Mouse (Mus musculus) gastrocnemius, adult 18-20 months (tissue): ENCODE results near the gene Slc41a2. TPM values are rescaled to one million over a fixed set of nuclear protein-coding genes. Genes with fewer than 3 reads are reported as not detected.

ENCODE experiments used
- DNase-seq: peaks from one replicate; pipeline ENCODE4 v3.0.0; 2021; ENCODE audit warnings: low spot score
- total RNA-seq, 2 experiments: library from RNA; stranded (reverse); gene quantifications; 2 replicates each; pipeline ENCODE4 v1.2.3; 2021

The Slc41a2 gene
- total RNA-seq, 2 experiments from 2014 or later: 0.50 to 0.53 TPM

DNA sequence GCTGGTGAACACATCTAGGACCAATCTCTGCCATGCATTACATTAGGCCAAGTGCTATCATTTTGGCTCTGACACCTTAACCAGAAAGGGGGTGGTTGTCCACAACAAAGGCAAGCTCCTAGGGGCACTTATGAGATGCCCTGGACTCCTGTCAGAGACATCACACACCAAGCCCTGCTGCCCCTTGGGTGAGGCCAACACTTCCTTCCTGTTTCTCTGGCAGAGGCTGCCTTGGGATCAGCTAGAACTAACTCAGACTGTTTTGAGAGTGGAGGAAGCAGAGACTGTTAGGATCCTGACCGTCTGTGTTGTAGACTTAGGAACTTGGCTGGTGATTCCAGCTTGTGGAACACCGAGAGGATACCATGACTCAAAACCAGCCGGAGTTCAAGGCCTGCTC lies 103.7 kb downstream of the Slc41a2 start:
- DNase-seq: no peak

GRCm38 (mm10) chr10:83228626-83229025 lies 109.1 kb downstream of the Slc41a2 start:
- DNase-seq: no peak

- no peak for DNase-seq
Measured at GRCm38 (mm10) chr10:83224999-83225398, 112.7 kb downstream of the Slc41a2 start.

GRCm38 (mm10) chr10:83220847-83221246 lies 116.8 kb downstream of the Slc41a2 start:
- no peak for DNase-seq

DNA sequence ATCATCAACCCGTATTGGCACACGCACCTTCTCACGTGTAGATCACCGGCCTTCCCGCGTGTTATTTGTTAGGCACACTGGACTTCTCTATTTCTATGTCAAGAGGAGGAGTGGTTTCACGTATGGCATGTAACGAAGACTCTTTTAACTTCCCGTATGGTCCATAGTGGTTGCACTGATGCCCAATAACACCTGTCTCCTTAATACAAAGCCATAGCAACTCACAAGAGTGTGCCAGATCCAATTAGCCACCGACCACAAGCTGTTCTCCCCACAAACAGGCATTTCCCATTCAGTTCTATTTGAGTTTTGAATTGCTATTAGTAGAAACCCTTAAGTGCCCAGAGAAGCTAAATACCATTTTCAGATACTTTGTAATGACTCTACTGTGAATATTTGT lies 117.5 kb downstream of the Slc41a2 start:
- no peak for DNase-seq

DNA sequence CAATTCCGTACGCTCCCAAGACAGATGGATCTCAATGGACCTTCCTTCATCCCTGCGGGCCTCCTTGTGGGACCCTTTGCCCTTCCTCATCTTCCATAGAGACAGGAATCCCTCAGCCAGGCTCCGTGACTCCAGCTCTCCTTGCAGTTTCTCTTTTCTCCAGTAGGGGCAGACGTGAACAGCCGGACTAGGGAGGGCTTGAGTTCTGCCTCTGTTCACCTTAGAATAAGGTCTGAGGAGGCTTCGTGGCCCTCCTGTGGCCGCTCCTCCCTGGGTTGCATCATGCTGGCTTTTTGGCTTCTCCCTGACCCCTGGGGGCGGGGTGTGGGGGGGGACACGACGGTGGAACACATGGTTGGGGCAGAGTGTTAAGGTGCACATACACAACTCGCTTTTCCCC lies 118.0 kb downstream of the Slc41a2 start:
- DNase-seq: peak; percentile 48

- no peak for DNase-seq
Measured at GRCm38 (mm10) chr10:83218778-83219177, 118.9 kb downstream of the Slc41a2 start.

- peak; percentile 7 for DNase-seq
Measured at GRCm38 (mm10) chr10:83217256-83217655, 120.4 kb downstream of the Slc41a2 start.

- no peak for DNase-seq
Measured at GRCm38 (mm10) chr10:83215559-83215958, 122.1 kb downstream of the Slc41a2 start.

- no peak for DNase-seq
Measured at GRCm38 (mm10) chr10:83212618-83213017, 125.1 kb downstream of the Slc41a2 start.

GRCm38 (mm10) chr10:83210968-83211583 lies 126.6 kb downstream of the Slc41a2 start:
- no peak for DNase-seq

GRCm38 (mm10) chr10:83210122-83210521 lies 127.6 kb downstream of the Slc41a2 start:
- no peak for DNase-seq

- DNase-seq: no peak
Measured at GRCm38 (mm10) chr10:83209388-83209787, 128.3 kb downstream of the Slc41a2 start.

DNA sequence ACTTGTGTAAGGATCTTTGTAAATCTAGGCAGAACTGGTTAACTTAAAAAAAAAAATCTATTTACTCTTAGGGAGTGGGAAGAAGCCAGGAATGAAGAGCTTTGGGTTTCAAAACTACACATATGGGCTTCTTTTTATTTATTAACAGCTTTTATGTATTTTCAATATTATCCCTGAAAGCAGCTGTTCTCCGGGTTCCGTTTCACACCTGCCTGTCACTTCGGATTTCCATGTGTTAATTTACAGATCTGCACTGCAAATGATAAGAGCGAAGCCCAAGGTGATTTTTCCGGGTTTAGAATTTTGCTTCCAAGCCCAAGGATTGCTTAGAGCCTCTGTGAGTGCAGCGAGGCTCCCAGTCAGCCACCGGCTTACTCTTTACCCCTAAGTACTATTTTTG lies 129.2 kb downstream of the Slc41a2 start:
- no peak for DNase-seq

DNA sequence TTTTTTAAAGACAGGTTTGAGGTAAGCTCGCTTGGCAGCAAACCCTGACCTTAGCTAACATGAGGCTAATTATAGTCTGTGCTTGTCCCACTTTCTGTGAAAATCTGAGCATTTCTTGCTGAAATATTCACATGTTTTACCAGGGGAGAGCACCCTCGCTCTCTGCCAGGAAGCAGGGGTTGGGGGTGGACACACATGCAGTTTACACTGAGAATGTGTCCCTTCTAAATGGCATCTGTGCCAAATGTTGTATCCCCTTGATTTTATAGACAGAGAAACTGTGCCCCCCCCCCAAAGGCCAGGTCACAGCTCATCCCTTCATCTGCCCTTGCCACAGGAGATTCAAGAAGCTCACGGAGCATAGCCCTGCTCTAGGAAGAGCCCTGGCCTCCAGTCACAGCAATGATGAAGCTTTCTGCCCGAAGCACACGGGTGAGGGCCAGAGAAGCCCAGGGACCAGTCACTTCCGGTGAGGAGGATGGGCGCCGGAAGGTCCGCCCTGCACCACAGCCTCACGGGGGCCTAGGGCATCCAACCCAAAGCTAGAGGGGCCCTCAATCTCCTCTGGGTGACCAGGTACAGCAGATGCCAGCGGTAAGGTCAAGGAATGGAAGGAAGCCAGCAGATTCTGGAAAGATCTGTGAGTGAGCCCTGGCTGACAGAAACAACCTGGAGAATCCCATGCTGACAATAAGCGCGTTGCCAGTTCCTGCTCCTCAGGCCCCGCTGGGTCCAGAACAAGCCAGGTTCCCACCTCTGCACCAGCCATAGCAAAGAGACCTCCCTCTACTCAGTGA lies 134.6 kb downstream of the Slc41a2 start:
- DNase-seq: no peak

DNA sequence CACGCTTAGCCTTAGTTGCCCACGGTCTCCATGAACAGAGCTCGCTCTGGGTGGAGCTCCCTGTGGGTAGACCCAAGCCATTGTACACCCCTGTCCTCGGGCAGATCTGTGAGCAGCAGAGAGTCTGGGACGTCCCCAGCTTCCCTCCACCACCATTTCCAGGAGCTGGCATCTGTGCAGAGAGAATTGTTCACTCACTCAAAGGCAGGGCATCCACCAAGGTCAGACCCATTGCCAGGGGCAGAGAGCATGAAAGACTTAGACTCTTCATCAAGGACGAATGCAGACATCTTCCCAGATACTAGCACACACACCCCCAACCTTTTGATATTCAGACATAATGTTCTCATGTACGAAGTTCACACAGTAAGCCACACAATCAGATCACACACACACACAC lies 136.2 kb downstream of the Slc41a2 start:
- no peak for DNase-seq

GRCm38 (mm10) chr10:83199290-83199689 lies 138.4 kb downstream of the Slc41a2 start:
- no peak for DNase-seq

DNA sequence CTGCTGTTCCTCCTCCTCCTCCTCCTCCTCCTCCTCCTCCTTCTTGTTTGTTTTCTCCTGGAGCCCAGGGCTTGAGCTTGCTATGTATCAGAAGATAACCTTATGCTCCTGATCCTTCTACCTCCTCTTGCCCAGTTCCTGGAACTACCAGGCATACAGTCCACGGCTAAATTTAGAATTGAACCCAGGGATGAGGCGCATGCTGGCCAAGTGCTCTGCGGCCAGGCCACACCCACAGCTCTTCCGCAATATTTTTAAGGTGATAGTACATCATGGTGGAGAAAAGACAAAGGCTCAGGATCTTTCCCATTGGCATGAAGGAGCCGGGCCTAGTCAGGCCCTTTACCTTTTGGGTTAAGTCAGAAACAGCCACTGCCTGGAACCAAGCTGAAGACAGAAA lies 139.0 kb downstream of the Slc41a2 start:
- DNase-seq: no peak

DNA sequence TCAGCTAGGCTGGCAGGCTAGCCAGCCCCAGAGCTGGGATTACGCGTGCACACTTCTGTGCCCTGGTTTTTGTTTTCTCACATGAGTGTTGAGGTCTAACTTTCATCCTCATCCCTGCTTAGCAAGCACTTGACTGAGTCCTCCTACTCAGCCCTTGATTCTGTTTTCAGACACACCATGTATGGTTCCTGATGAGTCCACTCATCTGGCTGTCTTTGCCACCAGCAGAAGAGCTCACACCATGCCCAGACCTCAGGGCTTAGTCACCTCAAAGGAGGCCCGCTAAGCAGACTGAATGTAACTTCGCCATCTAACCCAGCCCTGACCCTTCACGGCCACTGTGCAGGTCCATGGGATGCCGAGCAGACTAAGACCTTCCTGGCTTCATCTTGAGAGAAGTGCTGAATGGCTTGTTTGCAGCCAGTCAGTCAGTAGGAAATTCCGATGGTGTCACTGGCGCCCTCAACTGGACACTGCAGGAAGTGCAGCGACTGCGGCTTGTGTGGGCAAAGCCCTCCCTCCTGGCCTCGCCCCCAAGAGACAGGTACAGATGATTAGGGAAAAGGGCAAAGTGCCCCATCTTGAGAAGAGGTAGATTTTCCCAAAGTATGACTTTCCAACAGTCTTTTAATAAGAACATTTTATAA lies 139.9 kb downstream of the Slc41a2 start:
- peak; percentile 67 for DNase-seq

DNA sequence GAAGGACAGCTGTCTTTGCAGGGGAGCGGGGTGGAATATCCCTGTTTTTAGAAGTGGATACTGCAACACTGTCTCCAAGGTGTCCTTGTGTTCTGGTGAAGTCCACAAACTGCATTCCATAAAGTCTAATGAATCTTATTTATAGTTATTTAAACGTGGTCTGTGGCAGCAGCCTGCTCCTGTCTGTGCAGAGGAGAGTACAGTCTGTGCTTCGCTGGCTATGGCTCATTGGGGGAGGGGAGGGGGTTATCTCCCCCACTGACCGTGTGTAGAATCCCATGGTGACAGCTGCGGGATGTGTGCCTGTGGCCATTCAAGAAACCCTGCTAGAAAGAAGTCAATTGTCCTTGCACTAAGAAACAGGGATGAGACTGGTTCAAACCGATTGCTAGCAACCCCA lies 145.7 kb downstream of the Slc41a2 start:
- no peak for DNase-seq

DNA sequence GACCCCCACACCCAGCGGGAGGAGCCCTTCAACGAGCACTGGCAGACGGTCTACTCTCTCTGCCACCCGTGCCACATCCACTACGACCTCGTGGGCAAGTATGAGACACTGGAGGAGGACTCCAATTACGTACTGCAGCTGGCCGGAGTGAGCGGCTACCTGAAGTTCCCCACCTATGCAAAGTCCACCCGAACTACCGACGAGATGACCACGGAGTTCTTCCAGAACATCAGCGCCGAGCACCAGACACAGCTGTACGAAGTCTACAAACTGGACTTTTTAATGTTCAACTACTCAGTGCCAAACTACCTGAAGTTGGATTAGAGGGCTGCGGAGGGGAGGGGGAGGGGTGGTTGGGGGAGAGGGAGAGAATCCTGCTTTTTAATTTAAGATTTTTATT lies 146.2 kb downstream of the Slc41a2 start:
- DNase-seq: no peak

DNA sequence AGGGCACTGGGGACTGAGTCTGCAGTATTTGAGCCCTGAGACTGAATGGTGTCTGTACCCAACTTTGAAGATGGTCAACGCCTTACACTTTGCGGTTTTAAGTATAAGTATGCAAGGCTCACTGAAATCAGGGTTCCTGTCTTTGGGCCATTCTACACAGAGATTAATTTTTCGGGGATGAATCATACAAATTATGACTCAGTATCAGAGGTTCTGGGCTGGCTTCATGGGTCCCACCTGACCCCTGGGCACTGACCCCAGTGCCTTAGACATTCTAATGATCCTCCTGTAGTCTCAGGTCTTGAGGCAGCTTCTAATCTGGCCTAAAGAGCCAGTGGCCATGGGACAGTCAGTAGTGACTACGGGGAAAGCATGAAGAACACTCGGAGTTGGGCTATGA lies 148.6 kb downstream of the Slc41a2 start:
- no peak for DNase-seq

GRCm38 (mm10) chr10:83186984-83187383 lies 150.7 kb downstream of the Slc41a2 start:
- no peak for DNase-seq
